Mouse (Mus musculus): ENCODE results near the gene Zfp36.

DNA sequence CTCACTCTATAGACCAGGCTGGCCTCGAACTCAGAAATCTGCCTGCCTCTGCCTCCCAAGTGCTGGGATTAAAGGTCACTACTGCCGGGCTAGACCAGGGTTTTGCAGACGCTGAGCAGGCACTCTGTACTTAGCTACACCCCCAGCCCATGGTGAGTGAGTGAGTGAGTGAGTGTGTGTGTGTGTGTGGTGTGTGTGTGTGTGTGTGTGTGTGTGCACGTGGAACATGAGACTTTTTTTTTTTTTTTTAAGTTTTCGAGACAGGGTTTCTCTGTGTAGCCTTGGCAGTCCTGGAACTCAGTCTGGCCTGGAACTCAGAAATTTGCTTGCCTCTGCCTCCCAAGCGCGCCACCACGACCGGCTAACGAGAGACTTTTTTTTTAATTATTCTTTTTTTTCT is 5.4 kb downstream of the Zfp36 start:
- TF ChIP-seq POLR2A (IDR thresholded peaks at IDR 0.05; ENCODE audit: insufficient read depth, low read depth, low read length) (no peak), CTCF (IDR thresholded peaks at IDR 0.05; ENCODE audit: insufficient read depth, low read depth, low read length) (no peak)
